Mouse (Mus musculus) intestine, embryonic 14.5 days (tissue): Measurements from ENCODE around the gene Gm42420. TPM values are rescaled to one million over a fixed set of nuclear protein-coding genes. Genes with fewer than 3 reads are reported as not detected.
A peak's percentile ranks its signal among the peaks of the same experiment; 100 is the strongest.

Experiments used
- ATAC-seq: fragments of 200-750 bp; cut with Nextera tagmentation; replicated peaks from 2 replicates; pipeline ENCODE4 v1.8.0; 2017; ENCODE audit warnings: low read depth, moderate number of reproducible peaks, moderate TSS enrichment, moderate library complexity; ENCODE audit not compliant: low FRiP score, low TSS enrichment
- DNase-seq: peaks from one replicate; pipeline ENCODE4 v3.0.0-alpha.2; 2018; ENCODE audit warnings: low spot score
- H3K27ac ChIP-seq: fragments of 300-500 bp; sonication (generic); 2 replicates; pipeline ENCODE4 v1.5.1; 2014; ENCODE audit warnings: low read depth, mild to moderate bottlenecking, control low read depth
- H3K27me3 ChIP-seq: fragments of 300-500 bp; sonication (generic); replicated peaks from 2 replicates; pipeline ENCODE4 v1.6.1; 2014; ENCODE audit warnings: low read length, control low read depth; ENCODE audit not compliant: control insufficient read depth, insufficient read depth
- H3K36me3 ChIP-seq: fragments of 300-500 bp; sonication (generic); 2 replicates; pipeline ENCODE4 v1.6.1; 2014; ENCODE audit warnings: low read length, control low read depth; ENCODE audit not compliant: control insufficient read depth, insufficient read depth
- H3K4me1 ChIP-seq: fragments of 300-500 bp; sonication (generic); replicated peaks from 2 replicates; pipeline ENCODE4 v1.6.1; 2014; ENCODE audit warnings: low read length, control low read depth, mixed read lengths; ENCODE audit not compliant: control insufficient read depth, insufficient read depth
- H3K4me2 ChIP-seq: fragments of 300-500 bp; sonication (generic); 2 replicates; pipeline ENCODE4 v1.6.1; 2014; ENCODE audit warnings: low read length
- H3K4me3 ChIP-seq: fragments of 300-500 bp; sonication (generic); 2 replicates; pipeline ENCODE4 v1.5.1; 2014; ENCODE audit warnings: low read depth, low read length, control low read depth, mixed read lengths
- H3K9ac ChIP-seq: fragments of 300-500 bp; sonication (generic); 2 replicates; pipeline ENCODE4 v1.6.1; 2014; ENCODE audit warnings: mild to moderate bottlenecking, low read length
- H3K9me3 ChIP-seq: fragments of 300-500 bp; sonication (generic); 2 replicates; pipeline ENCODE4 v1.6.1; 2016; ENCODE audit warnings: low read length, control low read depth; ENCODE audit not compliant: control insufficient read depth
- WGBS: fragments of 180-500 bp; shearing (Covaris S2); extraction: QIAGEN DNeasy Blood & Tissue Kit; methylation state at CpG from one replicate; pipeline ENCODE4 v1.1.7; 2014; 5-methylcytosine and 5-hydroxymethylcytosine counted together
- polyA plus RNA-seq: library from polyadenylated mRNA; unstranded; fragments of >200 nt; fragmentation: Nextera tagmentation; extraction: Ambion mirVana; gene quantifications from 2 replicates; pipeline ENCODE4 v1.2.1, GENCODE M21; 2014

Gene Gm42420
- polyA plus RNA-seq, 1 experiment from 2014 or later, result 0.97 TPM

DNA sequence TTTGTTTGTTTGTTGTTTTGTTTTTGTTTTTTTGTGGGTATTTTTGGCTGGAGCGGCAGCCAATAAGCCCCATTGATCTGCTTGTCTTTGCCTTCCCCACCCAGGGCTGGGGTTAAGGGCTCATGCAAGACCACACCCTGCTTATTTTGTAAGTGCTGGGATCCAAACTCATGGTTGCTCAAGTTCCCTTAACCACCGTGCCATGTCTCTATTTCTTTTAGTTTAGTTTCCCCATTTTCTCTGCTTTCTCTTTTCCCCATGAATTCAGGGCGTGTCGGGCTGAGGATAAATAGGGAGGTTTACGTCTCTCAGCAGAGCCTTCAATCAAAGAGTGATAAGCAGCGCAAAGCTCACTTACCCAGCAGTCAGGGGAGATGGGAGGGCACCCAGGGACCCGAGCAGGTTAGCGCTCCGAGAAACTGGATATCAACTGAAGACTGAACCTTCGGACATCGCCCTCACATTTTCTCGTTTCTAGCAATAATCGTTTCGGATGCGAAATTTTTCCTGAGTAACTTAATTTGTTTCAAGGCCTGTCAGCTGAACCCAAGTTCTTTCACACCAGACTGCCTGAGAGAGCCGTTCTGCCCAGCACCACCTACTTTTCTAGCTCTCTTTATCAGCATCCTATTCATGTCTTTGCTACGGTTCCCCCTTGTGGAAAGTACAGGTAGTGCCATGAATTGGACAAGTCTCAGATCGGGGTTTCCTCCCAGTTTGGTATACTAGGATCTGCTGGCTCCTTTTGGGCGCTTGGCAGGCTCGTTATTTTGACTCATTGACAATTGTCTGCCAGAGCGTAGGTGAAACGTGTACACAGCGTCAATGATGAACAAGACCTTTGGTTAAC is 23.2 kb upstream of the Gm42420 start:
- peak; percentile 87 for DNase-seq
- Histone ChIP-seq H3K9me3 (no peaks in the 10 kb centered on the region), H3K27me3 (no peaks in the 10 kb centered on the region), H3K4me2 (peak overlapping the region; percentile 26), H3K36me3 (no peaks in the 10 kb centered on the region), H3K4me3 (no peak overlapping the region), H3K9ac (no peak overlapping the region), H3K27ac (no peak overlapping the region), H3K4me1 (peaks cover 10% of the 10 kb centered on the region; the same call in 1 of the 2 replicates)
- ATAC-seq, result peak; percentile 37; the same call in 1 of the 2 replicates
- 21% methylated on average over 23 of the region's 23 CpGs for WGBS

- Histone ChIP-seq H3K36me3 (no peaks in the 10 kb centered on the region), H3K9ac (no peak overlapping the region)
- DNase-seq, result peak; percentile 59
Observed at GRCm38 (mm10) chr6:39567528-39567927, 18.0 kb upstream of the Gm42420 start.

GRCm38 (mm10) chr6:39570426-39570825 is 15.1 kb upstream of the Gm42420 start:
- H3K4me1 ChIP-seq, result peaks cover 6% of the 10 kb centered on the region
- no peak overlapping the region for H3K9ac ChIP-seq
- DNase-seq (no peak), ATAC-seq (no peak)
- no peak overlapping the region for H3K4me3 ChIP-seq
- H3K27ac ChIP-seq, result no peak overlapping the region
- WGBS, result 44% methylated on average over 3 of the region's 3 CpGs
- no peaks in the 10 kb centered on the region for H3K9me3 ChIP-seq
- no peaks in the 10 kb centered on the region for H3K27me3 ChIP-seq
- no peaks in the 10 kb centered on the region for H3K36me3 ChIP-seq
- H3K4me2 ChIP-seq, result no peak overlapping the region

More at GRCm38 (mm10) chr6:39567528-39567927, 18.0 kb upstream of the Gm42420 start:
- Histone ChIP-seq H3K4me1 (no peaks in the 10 kb centered on the region), H3K4me2 (no peak overlapping the region), H3K4me3 (no peak overlapping the region), H3K9me3 (no peaks in the 10 kb centered on the region), H3K27me3 (no peaks in the 10 kb centered on the region), H3K27ac (no peak overlapping the region)
- ATAC-seq, result no peak
- WGBS, result 17% methylated on average over 5 of the region's 5 CpGs

DNA sequence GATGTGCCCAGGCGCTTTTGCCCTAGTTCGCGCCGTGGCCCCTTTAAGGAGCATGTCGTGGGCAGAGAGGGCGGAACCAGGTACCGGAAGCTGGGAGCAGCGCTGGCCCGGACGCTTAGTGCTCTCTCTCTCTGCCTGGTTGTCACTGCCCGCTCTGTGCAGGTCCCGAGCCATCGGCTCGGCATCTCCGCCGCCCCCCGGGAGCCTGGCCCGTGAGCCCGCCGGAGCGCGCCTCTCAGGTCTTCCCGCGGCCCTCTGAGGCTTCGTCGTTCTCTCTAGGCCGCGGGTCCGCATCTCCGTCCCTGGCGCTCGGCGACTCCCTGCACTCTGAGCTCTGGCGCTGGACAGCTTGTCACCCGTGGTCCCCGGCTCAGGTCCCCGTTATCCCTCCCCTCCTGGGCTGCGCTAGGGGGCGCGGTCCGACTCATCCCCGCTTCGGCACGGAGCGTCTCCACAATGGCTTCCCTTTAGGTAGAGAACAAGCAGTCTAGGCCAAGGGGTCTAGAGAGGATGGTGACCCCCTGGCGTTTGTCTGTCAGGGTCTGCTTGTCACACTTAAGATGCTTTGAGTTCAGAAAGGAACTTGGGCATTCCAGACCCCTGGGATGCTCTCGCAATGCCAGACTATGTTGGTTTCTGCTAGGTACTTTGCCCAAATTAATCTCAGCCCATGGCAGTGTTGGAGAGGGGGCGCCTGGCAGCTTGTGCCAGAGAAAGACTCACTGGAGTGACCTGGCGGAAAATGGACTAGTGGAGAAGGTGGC is 11.6 kb upstream of the Gm42420 start, which contains the start of gene Adck2:
TSS of gene Adck2 (plus strand) at position 83 of the 764 bp plus-strand sequence.
- peaks cover 6% of the 10 kb centered on the region for H3K4me1 ChIP-seq
- peak within 1 kb of the TSS; percentile 59 for H3K4me2 ChIP-seq
- H3K27ac ChIP-seq, result peak within 1 kb of the TSS; percentile 88
- peaks cover 20% of the 10 kb centered on the region for H3K36me3 ChIP-seq
- ATAC-seq, result peak; percentile 95
- no peaks in the 10 kb centered on the region for H3K27me3 ChIP-seq
- H3K4me3 ChIP-seq, result peak within 1 kb of the TSS; percentile 59
- no peaks in the 10 kb centered on the region for H3K9me3 ChIP-seq
- under 1% methylated on average over 47 of the region's 49 CpGs for WGBS
- H3K9ac ChIP-seq, result peak within 1 kb of the TSS; percentile 78
- DNase-seq, result peak; percentile 88

- Histone ChIP-seq H3K4me2 (peak overlapping the region; percentile 59), H3K4me3 (peak overlapping the region; percentile 59), H3K36me3 (peaks cover 25% of the 10 kb centered on the region), H3K9me3 (no peaks in the 10 kb centered on the region), H3K27ac (peak overlapping the region; percentile 88; the same call in 1 of the 2 replicates), H3K9ac (peak overlapping the region; percentile 78), H3K27me3 (no peaks in the 10 kb centered on the region), H3K4me1 (peaks cover 6% of the 10 kb centered on the region)
- ATAC-seq (peak; percentile 25; the same call in 1 of the 2 replicates), DNase-seq (no peak)
- WGBS, result 29% methylated on average over 10 of the region's 10 CpGs
Observed at GRCm38 (mm10) chr6:39574555-39574869, 11.0 kb upstream of the Gm42420 start.

GRCm38 (mm10) chr6:39574951-39575350 is 10.6 kb upstream of the Gm42420 start:
- peaks cover 6% of the 10 kb centered on the region for H3K4me1 ChIP-seq
- peak overlapping the region; percentile 59; the same call in 1 of the 2 replicates for H3K4me3 ChIP-seq
- WGBS, result 65% methylated on average over 7 of the region's 7 CpGs
- H3K9ac ChIP-seq, result peak overlapping the region; percentile 78
- ATAC-seq (no peak), DNase-seq (no peak)
- peak overlapping the region; percentile 59 for H3K4me2 ChIP-seq
- H3K27me3 ChIP-seq, result no peaks in the 10 kb centered on the region
- H3K27ac ChIP-seq, result no peak overlapping the region
- peaks cover 29% of the 10 kb centered on the region for H3K36me3 ChIP-seq
- no peaks in the 10 kb centered on the region for H3K9me3 ChIP-seq

- H3K4me2 ChIP-seq, result no peak overlapping the region
- ATAC-seq (no peak), DNase-seq (no peak)
- no peak overlapping the region for H3K9ac ChIP-seq
- WGBS, result 81% methylated on average over 7 of the region's 7 CpGs
- H3K27me3 ChIP-seq, result no peaks in the 10 kb centered on the region
- peaks cover 53% of the 10 kb centered on the region for H3K36me3 ChIP-seq
- no peak overlapping the region for H3K27ac ChIP-seq
- H3K4me3 ChIP-seq, result no peak overlapping the region
- H3K9me3 ChIP-seq, result no peaks in the 10 kb centered on the region
- peaks cover 4% of the 10 kb centered on the region for H3K4me1 ChIP-seq
Observed at GRCm38 (mm10) chr6:39579552-39579951, 6.0 kb upstream of the Gm42420 start.

DNA sequence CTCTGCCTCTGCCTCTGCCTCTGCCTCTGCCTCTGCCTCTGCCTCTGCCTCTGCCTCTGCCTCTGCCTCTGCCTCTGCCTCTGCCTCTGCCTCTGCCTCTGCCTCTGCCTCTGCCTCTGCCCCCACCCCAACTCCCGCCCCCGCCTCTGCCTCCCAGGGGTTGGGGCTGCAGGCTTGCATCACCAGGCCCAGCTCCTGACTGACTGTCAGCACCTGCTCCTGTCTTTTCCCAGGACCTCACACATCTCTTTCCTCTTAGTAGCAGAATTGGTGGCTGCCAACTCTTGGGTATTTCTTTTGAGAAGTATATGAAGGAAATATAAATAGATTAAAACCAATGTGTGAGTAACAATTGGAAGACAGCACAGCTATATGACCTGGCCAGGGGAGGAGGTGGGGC is 5.0 kb upstream of the Gm42420 start:
- Histone ChIP-seq H3K36me3 (peaks cover 53% of the 10 kb centered on the region), H3K4me1 (no peaks in the 10 kb centered on the region), H3K27ac (no peak overlapping the region), H3K4me2 (no peak overlapping the region), H3K4me3 (no peak overlapping the region), H3K27me3 (no peaks in the 10 kb centered on the region), H3K9me3 (no peaks in the 10 kb centered on the region), H3K9ac (no peak overlapping the region)
- 84% methylated on average over 2 of the region's 2 CpGs for WGBS
- DNase-seq, result no peak
- no peak for ATAC-seq
